In the genomic region with DNA sequence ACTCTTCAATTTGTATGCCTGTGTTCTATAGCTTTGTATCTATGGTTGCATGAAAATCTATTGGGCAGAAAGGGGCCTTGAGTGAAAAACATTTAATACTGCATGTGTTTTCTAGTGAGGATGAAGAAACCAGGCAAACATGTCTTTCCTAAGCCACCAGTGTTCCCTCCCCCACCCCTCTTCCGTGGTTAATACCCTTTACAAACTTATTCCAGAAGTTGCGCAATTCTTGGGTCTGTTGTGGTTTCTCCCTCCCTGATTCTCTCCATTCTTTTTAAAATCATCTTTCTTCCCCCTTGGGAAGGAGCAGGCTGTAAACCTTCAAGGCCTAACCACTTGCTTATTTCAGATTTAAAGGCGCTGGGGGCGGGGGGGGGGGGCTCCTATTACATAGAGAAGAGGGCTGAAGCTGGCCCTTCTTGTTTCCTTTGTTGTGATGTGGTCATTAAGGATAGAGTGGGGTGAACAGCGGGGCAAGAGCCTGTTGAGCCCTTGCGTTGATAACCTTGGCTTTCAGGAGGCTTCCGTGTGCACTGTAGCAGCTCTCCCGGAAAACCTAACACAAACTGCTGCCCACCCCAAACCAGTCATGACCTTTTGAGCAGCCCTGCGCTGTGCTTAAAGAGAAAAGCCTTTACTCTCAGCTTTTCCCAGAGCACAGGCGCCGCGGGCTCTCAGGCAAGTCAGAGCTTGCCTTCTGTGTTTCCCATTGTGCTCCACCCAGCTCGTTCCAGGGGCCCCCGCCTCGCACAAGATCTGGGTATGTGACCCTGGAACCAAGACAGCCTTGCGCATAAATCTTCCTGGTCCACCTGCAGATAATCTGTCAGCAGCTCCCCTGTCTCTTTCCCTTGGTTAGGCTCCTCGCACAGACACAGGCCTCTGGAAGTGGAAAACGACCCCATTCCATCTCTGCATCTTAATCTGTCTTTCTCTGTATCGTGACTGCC, we compare ENCODE assay signal across 8 mouse cellular contexts.
DNase-seq lines count a peak whose midpoint lies in the region; ATAC-seq and TF ChIP-seq lines count a peak whose summit lies in the region.

No protein-coding gene starts in this region.

- no peaks in the 10 kb centered on the region for H3K27me3 ChIP-seq in embryonic facial prominence, embryonic 13.5 days
- H3K27me3 ChIP-seq in heart, embryonic 16.5 days (ENCODE audit: control insufficient read depth, insufficient read depth, low read length): no peaks in the 10 kb centered on the region
- no peaks in the 10 kb centered on the region for H3K27me3 ChIP-seq in liver, adult 2 months (ENCODE audit: control insufficient read depth, insufficient read depth, low read length)

- ATAC-seq in embryonic facial prominence, embryonic 13.5 days (ENCODE audit: insufficient number of reproducible peaks, insufficient read depth, low FRiP score, low TSS enrichment, low read depth): peak; percentile 75
- ATAC-seq in heart, embryonic 16.5 days (replicated peaks; ENCODE audit: extremely low read depth, insufficient read depth, low FRiP score): peak; percentile 60; the same call in 1 of the 2 replicates

- peak overlapping the region; percentile 36 for H3K4me2 ChIP-seq in embryonic facial prominence, embryonic 13.5 days
- H3K4me2 ChIP-seq in heart, embryonic 16.5 days (ENCODE audit: low read depth, low read length): peak overlapping the region; percentile 24

- no peaks in the 10 kb centered on the region for H3K79me2 ChIP-seq in liver, adult 2 months (ENCODE audit: control insufficient read depth, insufficient read depth, low read length)

- peaks cover 5% of the 10 kb centered on the region; the same call in 1 of the 2 replicates for H3K36me3 ChIP-seq in embryonic facial prominence, embryonic 13.5 days
- no peaks in the 10 kb centered on the region for H3K36me3 ChIP-seq in heart, embryonic 16.5 days (ENCODE audit: control insufficient read depth, insufficient read depth)
- no peaks in the 10 kb centered on the region for H3K36me3 ChIP-seq in liver, adult 2 months (ENCODE audit: control insufficient read depth, insufficient read depth, low read length)

- H3K27ac ChIP-seq in embryonic facial prominence, embryonic 13.5 days: peak overlapping the region; percentile 89
- H3K27ac ChIP-seq in heart, embryonic 16.5 days (ENCODE audit: low read length): peak overlapping the region; percentile 84
- no peak overlapping the region for H3K27ac ChIP-seq in liver, adult 2 months (replicated peaks; ENCODE audit: insufficient read depth, low read depth, low read length)

- no peak for TF ChIP-seq POLR2A in liver, adult 2 months (IDR thresholded peaks at IDR 0.05; ENCODE audit: extremely low read depth, insufficient read depth, low read length)

- H3K9ac ChIP-seq in embryonic facial prominence, embryonic 13.5 days: 0 out of 2 replicates have a peak overlapping the region, but pooled peaks have one; percentile 7
- H3K9ac ChIP-seq in heart, embryonic 16.5 days (ENCODE audit: low read length): peak overlapping the region; percentile 58
- no peak overlapping the region for H3K9ac ChIP-seq in liver, adult 2 months (ENCODE audit: low read depth, low read length)

- H3K9me3 ChIP-seq in embryonic facial prominence, embryonic 13.5 days: no peaks in the 10 kb centered on the region
- no peaks in the 10 kb centered on the region for H3K9me3 ChIP-seq in heart, embryonic 16.5 days (replicated peaks; ENCODE audit: control insufficient read depth, low read length)

- DNase-seq in heart, adult 18-20 months: peak; percentile 58 to 64
- no peak for DNase-seq in heart, postnatal 36 days
- peak; percentile 11 for DNase-seq in liver, adult 2 months (ENCODE audit: extremely low read depth, low read depth, low spot score)
- peak; percentile 83 for DNase-seq in neural tube, embryonic 10.5 days (ENCODE audit: extremely low spot score, low spot score)
- DNase-seq in ovary, postnatal 14 days (ENCODE audit: low spot score): no peak
- no peak for DNase-seq in thymus, adult 18-20 months

- no peak overlapping the region for H3K4me3 ChIP-seq in embryonic facial prominence, embryonic 13.5 days
- no peak overlapping the region for H3K4me3 ChIP-seq in heart, embryonic 16.5 days (ENCODE audit: low read length)
- H3K4me3 ChIP-seq in liver, adult 2 months (ENCODE audit: insufficient read depth, low read depth, low read length): no peak overlapping the region

- TF ChIP-seq CTCF in liver, adult 2 months (IDR thresholded peaks at IDR 0.05; ENCODE audit: low read depth, low read length): no peak

- peaks cover 61% of the 10 kb centered on the region for H3K4me1 ChIP-seq in embryonic facial prominence, embryonic 13.5 days
- peaks cover 29% of the 10 kb centered on the region for H3K4me1 ChIP-seq in heart, embryonic 16.5 days (ENCODE audit: control insufficient read depth, insufficient read depth, low read length)
- H3K4me1 ChIP-seq in liver, adult 2 months (ENCODE audit: control insufficient read depth, insufficient read depth, low read length): no peaks in the 10 kb centered on the region

- WGBS in embryonic facial prominence, embryonic 13.5 days: 6% methylated on average over 19 of the region's 19 CpGs
- WGBS in heart, embryonic 16.5 days: 17% methylated on average over 19 of the region's 19 CpGs
- 50% methylated on average over 19 of the region's 19 CpGs for WGBS in liver, adult 2 months

- intact Hi-C loops in heart, postnatal 36 days (cut with DNase I): no loop called here

Comparison
In these comparisons a context has a peak if more than half of its experiments do, and no peak if none do; other contexts are left out.
1. DNase-seq: peak in heart, adult 18-20 months (2 of 2), liver, adult 2 months (single experiment) and neural tube, embryonic 10.5 days (single experiment); none in heart, postnatal 36 days (0 of 2), ovary, postnatal 14 days (single experiment) and thymus, adult 18-20 months (0 of 2).